Mouse (Mus musculus) heart, embryonic 12.5 days (tissue): ENCODE data around the gene Fam161a. TPM values are rescaled to one million over a fixed set of nuclear protein-coding genes. Genes with fewer than 3 reads are reported as not detected.

Experiments used
- ATAC-seq: fragments of 200-750 bp; cut with Nextera tagmentation; 2 replicates; pipeline ENCODE4 v1.8.0; 2017; ENCODE audit warnings: moderate TSS enrichment, moderate library complexity; ENCODE audit not compliant: insufficient number of reproducible peaks, low FRiP score
- H3K27ac ChIP-seq: fragments of 300-500 bp; sonication (generic); 2 replicates; pipeline ENCODE4 v1.5.1; 2016; ENCODE audit warnings: mild to moderate bottlenecking, moderate library complexity; ENCODE audit not compliant: poor library complexity, severe bottlenecking
- H3K27me3 ChIP-seq: fragments of 300-500 bp; sonication (generic); replicated peaks from 2 replicates; pipeline ENCODE4 v1.6.1; 2016; ENCODE audit warnings: mild to moderate bottlenecking, moderate library complexity
- H3K36me3 ChIP-seq: fragments of 300-500 bp; sonication (generic); 2 replicates; pipeline ENCODE4 v1.6.1; 2016; ENCODE audit warnings: mild to moderate bottlenecking, moderate library complexity
- H3K4me1 ChIP-seq: fragments of 300-500 bp; sonication (generic); replicated peaks from 2 replicates; pipeline ENCODE4 v1.6.1; 2016; ENCODE audit warnings: mild to moderate bottlenecking
- H3K4me2 ChIP-seq: fragments of 300-500 bp; sonication (generic); 2 replicates; pipeline ENCODE4 v1.6.1; 2016; ENCODE audit warnings: mild to moderate bottlenecking, moderate library complexity
- H3K4me3 ChIP-seq: fragments of 300-500 bp; sonication (generic); 2 replicates; pipeline ENCODE4 v1.5.1; 2016; ENCODE audit warnings: mild to moderate bottlenecking
- H3K9ac ChIP-seq: fragments of 300-500 bp; sonication (generic); 2 replicates; pipeline ENCODE4 v1.6.1; 2016; ENCODE audit warnings: mild to moderate bottlenecking, moderate library complexity
- H3K9me3 ChIP-seq: fragments of 300-500 bp; sonication (generic); replicated peaks from 2 replicates; pipeline ENCODE4 v1.6.1; 2016; ENCODE audit warnings: mild to moderate bottlenecking, moderate library complexity
- WGBS: fragments of 180-500 bp; shearing (Covaris S2); methylation state at CpG from one replicate; pipeline ENCODE4 v1.1.7; 2016; 5-methylcytosine and 5-hydroxymethylcytosine counted together
- polyA plus RNA-seq: library from polyadenylated mRNA; unstranded; fragments of >200 nt; fragmentation: Nextera tagmentation; extraction: Ambion mirVana; gene quantifications from 2 replicates; pipeline ENCODE4 v1.2.1, GENCODE M21; 2016

Gene Fam161a
- polyA plus RNA-seq, 1 experiment from 2014 or later: 2.1 TPM

DNA sequence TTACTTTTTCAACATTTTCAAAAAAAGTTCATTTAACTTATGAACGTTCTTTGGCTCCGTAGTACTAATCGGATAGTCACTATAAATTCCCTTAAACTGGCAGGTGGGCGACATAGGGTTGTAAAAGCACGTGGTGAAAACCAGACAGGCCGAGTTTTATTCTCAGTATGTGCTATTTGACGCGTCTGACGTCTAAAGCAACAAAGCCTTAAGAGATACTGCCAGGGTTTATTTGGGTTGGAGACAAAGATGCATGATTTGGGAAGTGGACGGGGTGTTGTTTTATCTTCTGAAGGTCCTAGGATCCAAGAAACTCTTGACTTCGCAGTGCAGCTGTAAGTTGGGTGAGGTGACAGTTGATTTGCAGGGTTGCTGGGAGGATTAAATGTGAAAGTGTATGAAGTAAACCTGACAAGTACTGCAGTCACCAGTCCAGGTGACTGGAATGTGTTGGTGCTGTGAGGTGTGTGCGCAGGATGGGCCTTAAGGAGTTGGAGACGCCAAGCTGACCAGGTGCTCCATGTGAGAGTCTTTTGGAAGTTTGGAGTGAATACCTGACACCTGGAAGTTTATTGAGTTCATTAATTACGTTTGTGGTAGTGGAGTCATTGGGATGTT, 16.0 kb upstream of the Fam161a start:
- H3K4me1 ChIP-seq: peaks cover 10% of the 10 kb centered on the region
- no peak for ATAC-seq
- H3K9me3 ChIP-seq: no peaks in the 10 kb centered on the region
- H3K27ac ChIP-seq: no peak overlapping the region
- H3K9ac ChIP-seq: peak overlapping the region; percentile 96
- WGBS: 9% methylated on average over 14 of the region's 14 CpGs
- H3K4me3 ChIP-seq: peak overlapping the region; percentile 96
- H3K36me3 ChIP-seq: peaks cover 24% of the 10 kb centered on the region
- no peaks in the 10 kb centered on the region for H3K27me3 ChIP-seq
- peak overlapping the region; percentile 88 for H3K4me2 ChIP-seq

DNA sequence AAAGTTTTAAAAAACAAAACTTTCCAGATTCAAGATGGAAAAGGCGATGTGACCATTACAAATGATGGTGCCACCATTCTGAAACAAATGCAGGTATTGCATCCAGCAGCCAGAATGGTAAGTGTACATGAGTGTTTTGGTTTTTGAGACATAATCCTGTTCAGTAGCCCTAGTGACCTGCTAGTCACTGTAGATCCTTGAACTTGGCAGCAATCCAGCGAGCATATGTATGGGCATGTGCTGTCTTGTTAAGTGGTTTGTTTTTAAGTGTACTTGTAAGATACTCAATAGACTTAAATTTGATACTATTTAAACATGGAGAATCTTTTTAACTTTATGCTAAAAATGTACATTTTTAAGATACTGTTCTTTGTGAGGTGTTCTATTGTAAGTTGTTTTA, 13.1 kb upstream of the Fam161a start:
- no peak overlapping the region for H3K9ac ChIP-seq
- H3K4me3 ChIP-seq: no peak overlapping the region
- H3K9me3 ChIP-seq: no peaks in the 10 kb centered on the region
- H3K27ac ChIP-seq: no peak overlapping the region
- H3K27me3 ChIP-seq: no peaks in the 10 kb centered on the region
- 90% methylated on average over 2 of the region's 2 CpGs for WGBS
- H3K4me1 ChIP-seq: peaks cover 10% of the 10 kb centered on the region
- no peak for ATAC-seq
- H3K36me3 ChIP-seq: peaks cover 44% of the 10 kb centered on the region
- no peak overlapping the region for H3K4me2 ChIP-seq

DNA sequence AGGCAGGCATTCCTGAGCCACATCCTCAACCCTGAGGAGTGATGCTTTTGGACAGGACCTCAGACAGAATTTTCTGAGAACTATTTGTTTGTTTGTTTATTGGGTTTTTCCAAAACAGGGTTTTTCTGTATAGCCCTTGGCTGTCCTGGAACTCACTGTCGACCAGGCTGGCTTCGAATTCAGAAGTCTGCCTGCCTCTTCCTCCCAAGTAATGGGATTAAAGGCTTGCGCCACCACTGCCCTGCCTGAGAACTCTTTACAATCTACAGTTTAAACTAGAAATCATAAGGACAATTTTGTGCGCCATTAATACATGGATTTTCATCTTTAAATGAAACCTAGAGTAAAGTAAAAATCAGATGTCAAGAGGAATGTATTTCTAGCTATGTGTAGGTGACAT, 11.9 kb upstream of the Fam161a start:
- peaks cover 10% of the 10 kb centered on the region for H3K4me1 ChIP-seq
- no peaks in the 10 kb centered on the region for H3K9me3 ChIP-seq
- H3K9ac ChIP-seq: no peak overlapping the region
- no peak overlapping the region for H3K4me3 ChIP-seq
- H3K36me3 ChIP-seq: peaks cover 56% of the 10 kb centered on the region
- no peak for ATAC-seq
- no peaks in the 10 kb centered on the region for H3K27me3 ChIP-seq
- 92% methylated on average over 4 of the region's 4 CpGs for WGBS
- no peak overlapping the region for H3K27ac ChIP-seq
- H3K4me2 ChIP-seq: no peak overlapping the region

DNA sequence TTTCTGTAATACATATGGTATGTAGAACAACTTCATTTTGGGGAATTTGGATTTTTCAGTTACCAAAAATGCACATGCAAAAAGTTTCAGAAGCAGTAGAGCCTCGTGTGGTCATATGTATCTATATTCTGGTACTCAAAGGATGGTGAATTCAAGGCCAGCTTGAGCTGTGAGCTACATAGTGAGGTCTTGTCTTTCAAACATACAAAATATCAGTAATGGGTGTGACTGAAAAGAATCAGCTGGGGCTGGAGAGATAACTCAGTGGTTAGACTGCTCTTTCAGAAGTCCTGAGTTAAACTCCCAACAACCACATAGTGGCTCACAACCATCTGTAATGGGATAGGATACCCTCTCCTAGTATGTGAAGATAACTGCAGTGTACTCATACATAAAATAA, 9.0 kb upstream of the Fam161a start:
- no peaks in the 10 kb centered on the region for H3K9me3 ChIP-seq
- H3K4me1 ChIP-seq: no peaks in the 10 kb centered on the region
- no peak overlapping the region for H3K27ac ChIP-seq
- no peak overlapping the region for H3K4me3 ChIP-seq
- WGBS: 58% methylated on average over 1 of the region's 1 CpGs
- H3K27me3 ChIP-seq: no peaks in the 10 kb centered on the region
- 0 out of 2 replicates have a peak, but pooled peaks have one; percentile 42 for ATAC-seq
- peaks cover 77% of the 10 kb centered on the region for H3K36me3 ChIP-seq
- no peak overlapping the region for H3K9ac ChIP-seq
- no peak overlapping the region for H3K4me2 ChIP-seq

DNA sequence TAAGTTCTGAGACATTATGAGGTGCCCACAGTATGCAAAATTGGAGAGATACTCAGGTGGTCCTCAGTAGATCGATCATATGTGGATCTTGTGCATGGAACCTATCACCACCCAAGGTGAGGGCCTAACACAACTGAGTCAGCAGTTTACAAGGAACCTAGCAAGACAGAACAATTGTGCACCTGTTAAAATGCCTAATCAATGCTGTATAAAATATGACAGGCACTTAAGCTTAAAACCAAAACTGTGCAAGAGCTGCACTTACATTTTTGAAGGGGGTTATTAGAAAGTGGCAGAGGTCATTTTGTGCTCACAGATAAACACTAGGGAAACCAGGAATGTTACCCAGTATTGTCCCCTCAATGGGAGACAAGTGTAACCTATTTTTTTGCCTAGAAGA, 2.1 kb upstream of the Fam161a start:
- Histone ChIP-seq H3K9ac (no peak overlapping the region), H3K4me3 (no peak overlapping the region), H3K4me1 (peaks cover 4% of the 10 kb centered on the region; the same call in 1 of the 2 replicates), H3K36me3 (peaks cover 38% of the 10 kb centered on the region), H3K4me2 (no peak overlapping the region), H3K27me3 (no peaks in the 10 kb centered on the region), H3K27ac (no peak overlapping the region), H3K9me3 (no peaks in the 10 kb centered on the region)
- ATAC-seq: no peak
- WGBS: 89% methylated on average over 1 of the region's 1 CpGs

DNA sequence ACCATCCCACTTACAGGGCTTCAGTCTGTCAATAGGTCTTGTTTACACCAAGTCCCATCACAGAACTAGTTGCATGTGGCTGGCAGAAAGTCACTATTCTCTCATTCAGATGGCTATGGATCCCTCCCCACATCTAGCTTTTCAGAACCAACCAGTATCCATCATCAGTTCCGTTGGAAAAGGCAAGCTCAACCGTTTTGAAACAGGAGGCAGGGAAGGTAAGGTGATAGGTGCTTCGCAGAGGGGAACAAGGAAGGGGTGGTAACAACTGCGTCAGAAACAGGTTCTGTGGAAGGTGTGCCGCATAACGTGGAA, 208 bp upstream of the Fam161a start:
- Histone ChIP-seq H3K4me2 (peak overlapping the region; percentile 92), H3K27me3 (no peaks in the 10 kb centered on the region), H3K9ac (peak overlapping the region; percentile 67; the same call in 1 of the 2 replicates), H3K4me3 (peak overlapping the region; percentile 78), H3K9me3 (no peaks in the 10 kb centered on the region), H3K27ac (peak overlapping the region; percentile 26), H3K36me3 (peaks cover 22% of the 10 kb centered on the region), H3K4me1 (peaks cover 4% of the 10 kb centered on the region; the same call in 1 of the 2 replicates)
- ATAC-seq: no peak
- WGBS: 5% methylated on average over 6 of the region's 6 CpGs

DNA sequence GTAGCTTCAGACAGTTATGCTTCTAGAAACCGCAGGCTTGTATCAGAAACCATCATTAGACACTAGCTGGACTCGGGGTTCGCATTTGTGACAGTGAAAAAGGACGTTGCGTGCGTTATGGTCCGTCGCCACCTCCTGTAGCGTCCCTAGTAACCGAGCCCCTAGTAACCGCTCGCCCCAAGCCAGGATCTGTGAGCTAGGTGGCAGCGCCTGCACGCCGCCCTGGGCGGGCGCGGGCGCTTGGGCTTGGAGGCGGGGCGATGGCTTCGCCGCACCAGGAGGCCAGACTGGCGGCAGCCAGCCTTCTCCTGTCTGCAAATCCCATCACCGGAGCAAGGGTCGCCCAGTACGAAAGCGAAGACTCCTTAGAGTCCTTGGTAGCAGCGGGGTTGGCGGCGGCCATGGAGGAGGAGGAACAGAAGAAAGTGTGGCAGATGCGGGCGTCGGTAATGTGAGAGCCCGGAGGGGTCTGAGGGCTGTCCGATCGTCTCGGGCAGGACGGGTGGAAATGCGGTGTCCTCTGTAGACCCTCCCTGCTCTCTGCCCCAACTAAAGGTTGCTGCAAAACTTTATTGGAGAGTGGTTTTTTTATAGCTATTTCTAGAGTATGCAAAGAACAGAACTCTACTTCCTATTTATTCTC, 971 bp downstream of the Fam161a start:
- Histone ChIP-seq H3K4me1 (peaks cover 4% of the 10 kb centered on the region; the same call in 1 of the 2 replicates), H3K27ac (peak overlapping the region; percentile 89), H3K27me3 (no peaks in the 10 kb centered on the region), H3K9ac (peak overlapping the region; percentile 84), H3K4me3 (peak overlapping the region; percentile 78), H3K4me2 (peak overlapping the region; percentile 92), H3K9me3 (no peaks in the 10 kb centered on the region), H3K36me3 (peaks cover 15% of the 10 kb centered on the region)
- peak; percentile 94 for ATAC-seq
- WGBS: under 1% methylated on average over 40 of the region's 40 CpGs

DNA sequence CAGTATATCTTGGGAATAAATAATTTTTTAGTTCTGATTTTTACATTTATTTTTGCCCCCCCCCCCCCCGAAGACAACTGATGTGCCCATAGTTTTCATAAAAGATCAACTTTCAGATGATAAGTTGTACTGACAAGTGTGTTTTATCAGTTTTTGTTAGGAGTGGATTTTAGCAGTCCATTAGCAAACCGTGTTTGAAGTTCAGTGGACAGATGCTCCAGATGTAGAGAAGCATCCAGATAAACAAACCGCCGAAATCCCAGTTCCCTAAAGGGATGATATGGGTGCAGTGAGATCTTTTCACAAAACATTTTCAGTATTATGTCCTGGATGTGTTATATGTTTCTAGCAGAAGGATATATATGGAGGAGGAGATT, 1.5 kb downstream of the Fam161a start:
- no peaks in the 10 kb centered on the region for H3K27me3 ChIP-seq
- H3K27ac ChIP-seq: no peak overlapping the region
- H3K36me3 ChIP-seq: peaks cover 10% of the 10 kb centered on the region
- H3K9ac ChIP-seq: no peak overlapping the region
- H3K4me1 ChIP-seq: peaks cover 4% of the 10 kb centered on the region; the same call in 1 of the 2 replicates
- H3K4me2 ChIP-seq: peak overlapping the region; percentile 92
- H3K9me3 ChIP-seq: no peaks in the 10 kb centered on the region
- WGBS: 32% methylated on average over 4 of the region's 4 CpGs
- no peak for ATAC-seq
- H3K4me3 ChIP-seq: peak overlapping the region; percentile 78

DNA sequence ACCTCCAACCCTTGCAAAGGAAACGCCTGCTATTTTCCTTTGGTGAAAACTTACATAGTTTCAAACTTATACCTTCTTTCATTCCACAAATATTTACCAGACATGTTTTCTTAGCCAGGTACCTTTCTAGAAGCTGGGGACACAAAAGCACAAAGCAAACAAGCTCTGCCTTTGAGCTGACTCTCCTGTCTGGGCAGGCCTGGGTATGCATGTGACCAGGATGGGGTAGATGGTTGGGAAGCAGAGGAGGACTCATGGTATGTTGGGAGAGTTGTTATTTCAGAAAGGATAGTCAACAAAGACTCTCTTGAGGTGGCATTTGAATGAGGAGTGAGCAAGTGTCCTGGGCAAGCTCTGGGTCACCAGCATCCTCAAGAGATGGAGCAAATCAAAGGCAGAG, 5.8 kb downstream of the Fam161a start:
- H3K9me3 ChIP-seq: 0 out of 2 replicates have a peak, but pooled peaks cover 3% of the 10 kb centered on the region
- ATAC-seq: no peak
- no peak overlapping the region for H3K4me3 ChIP-seq
- no peaks in the 10 kb centered on the region for H3K4me1 ChIP-seq
- H3K4me2 ChIP-seq: no peak overlapping the region
- H3K27ac ChIP-seq: no peak overlapping the region
- no peaks in the 10 kb centered on the region for H3K27me3 ChIP-seq
- H3K36me3 ChIP-seq: no peaks in the 10 kb centered on the region
- WGBS: 74% methylated on average over 1 of the region's 1 CpGs
- H3K9ac ChIP-seq: no peak overlapping the region

DNA sequence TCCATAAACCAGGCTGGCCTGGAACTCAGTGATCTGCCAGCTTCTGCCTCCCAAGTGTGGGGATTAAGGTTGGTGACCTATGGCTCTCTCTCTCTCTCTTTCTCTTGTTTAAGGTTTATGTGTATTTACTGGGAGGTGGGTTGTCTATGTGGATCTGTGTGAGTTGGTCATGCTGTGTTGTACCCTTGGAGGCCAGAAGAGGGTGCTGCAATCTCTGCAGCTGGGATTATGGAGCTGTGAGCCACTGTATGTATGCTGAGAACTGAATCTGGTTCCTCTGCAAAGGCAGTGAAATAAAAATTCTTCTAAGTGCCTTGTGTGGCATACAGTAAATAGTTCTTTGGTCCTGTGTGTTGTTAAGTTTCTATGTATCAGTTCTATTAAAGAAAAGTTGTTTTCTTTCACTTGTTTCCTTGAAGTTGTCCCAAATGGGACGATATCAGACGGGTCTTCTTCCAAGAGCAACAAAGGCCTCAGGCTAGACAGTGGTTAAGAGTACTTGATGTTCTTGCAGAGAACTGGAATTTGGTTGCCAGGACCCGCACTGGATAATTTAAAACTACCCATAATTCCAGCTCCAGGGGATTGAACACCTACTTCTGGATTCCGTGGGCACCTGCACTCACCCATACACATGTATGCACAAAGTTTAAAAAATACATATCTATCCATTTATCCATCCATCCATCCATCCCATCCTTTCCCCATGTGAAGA, 6.4 kb downstream of the Fam161a start:
- Histone ChIP-seq H3K9ac (no peak overlapping the region), H3K4me3 (no peak overlapping the region), H3K27me3 (no peaks in the 10 kb centered on the region), H3K4me1 (no peaks in the 10 kb centered on the region), H3K9me3 (0 out of 2 replicates have a peak, but pooled peaks cover 3% of the 10 kb centered on the region), H3K36me3 (0 out of 2 replicates have a peak, but pooled peaks cover 2% of the 10 kb centered on the region), H3K4me2 (no peak overlapping the region), H3K27ac (no peak overlapping the region)
- no peak for ATAC-seq
- WGBS: 79% methylated on average over 4 of the region's 4 CpGs

DNA sequence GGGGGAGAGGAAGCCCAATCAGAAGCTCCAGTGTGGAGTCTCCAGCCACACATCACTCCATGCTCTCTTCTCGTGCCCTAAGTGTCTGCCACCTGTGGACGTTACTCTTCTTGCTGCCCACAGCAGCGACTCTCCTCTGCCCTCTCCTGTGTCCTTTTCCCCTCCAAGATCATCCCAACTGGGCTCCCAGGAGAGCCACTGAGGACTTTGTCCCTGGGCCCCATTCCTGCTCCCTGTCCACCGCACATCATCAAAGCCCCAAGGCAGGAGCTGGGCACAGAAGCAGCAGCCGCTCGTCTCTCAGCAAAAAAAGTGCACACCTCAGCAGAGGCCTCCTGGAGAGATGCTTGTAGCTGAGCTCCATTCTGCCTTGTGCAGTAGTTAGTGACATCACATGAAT, 7.7 kb downstream of the Fam161a start:
- 77% methylated on average over 6 of the region's 6 CpGs for WGBS
- no peak overlapping the region for H3K4me2 ChIP-seq
- ATAC-seq: no peak
- H3K27me3 ChIP-seq: no peaks in the 10 kb centered on the region
- H3K4me1 ChIP-seq: no peaks in the 10 kb centered on the region
- no peak overlapping the region for H3K9ac ChIP-seq
- 0 out of 2 replicates have a peak, but pooled peaks cover 3% of the 10 kb centered on the region for H3K9me3 ChIP-seq
- no peak overlapping the region for H3K27ac ChIP-seq
- H3K36me3 ChIP-seq: 0 out of 2 replicates have a peak, but pooled peaks cover 2% of the 10 kb centered on the region
- no peak overlapping the region for H3K4me3 ChIP-seq
